Mouse (Mus musculus) skeletal muscle tissue, postnatal 0 days (tissue): ENCODE data around the gene Mettl13. TPM values are rescaled to one million over a fixed set of nuclear protein-coding genes. Genes with fewer than 3 reads are reported as not detected.

Experiments
- polyA plus RNA-seq: library from polyadenylated mRNA; unstranded; fragments of >200 nt; fragmentation: Nextera tagmentation; extraction: Ambion mirVana; gene quantifications from 2 replicates; pipeline ENCODE4 v1.2.1, GENCODE M21; 2015

Gene Mettl13
- 8.3 and 9.0 TPM in 2 replicates for polyA plus RNA-seq

DNA sequence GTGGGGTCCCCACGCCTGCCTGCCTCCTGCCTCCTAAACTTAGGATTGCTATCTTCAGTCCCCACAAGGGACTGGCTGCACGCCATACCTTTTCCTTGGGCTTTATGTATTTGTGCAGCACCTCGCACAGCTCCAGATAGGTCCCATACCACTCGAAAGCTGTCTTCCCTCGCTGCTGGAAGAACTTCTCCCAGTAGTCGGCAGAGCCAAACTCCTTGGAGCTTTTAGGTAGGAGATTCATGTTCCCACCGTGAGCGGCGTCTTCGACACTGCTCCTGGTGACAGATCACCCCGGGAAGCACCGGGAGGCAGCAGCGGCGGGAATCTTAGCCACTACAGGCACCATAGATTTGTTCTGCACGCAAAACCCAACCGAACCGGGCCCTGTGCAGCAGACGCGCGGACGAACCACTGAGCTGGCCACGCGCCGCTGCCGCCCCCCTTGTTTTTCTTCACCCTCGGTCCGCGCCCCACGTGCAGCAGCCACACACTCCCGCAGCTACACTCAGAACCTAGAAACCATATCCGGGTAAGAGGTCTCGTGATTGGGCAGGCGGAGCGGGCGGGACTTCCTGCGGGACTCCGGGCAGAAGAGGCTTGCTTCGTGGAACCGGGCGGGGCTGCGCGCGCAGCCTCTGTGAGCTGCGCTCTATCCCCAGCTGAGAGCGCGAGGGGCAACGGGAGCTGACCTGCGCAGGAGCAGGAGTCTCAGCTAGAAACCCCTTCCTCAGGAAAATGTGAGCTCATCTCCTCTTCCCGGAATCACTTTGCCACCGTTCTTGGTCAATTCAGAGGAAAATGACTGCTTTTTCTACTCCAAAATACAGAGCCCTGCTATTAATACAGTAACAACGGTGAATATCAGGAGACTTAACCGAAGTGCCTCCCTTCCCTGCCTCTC lies at the start of gene Mettl13:
TSS of gene Mettl13 (minus strand) at position 536 of the 901 bp plus-strand sequence.

DNA sequence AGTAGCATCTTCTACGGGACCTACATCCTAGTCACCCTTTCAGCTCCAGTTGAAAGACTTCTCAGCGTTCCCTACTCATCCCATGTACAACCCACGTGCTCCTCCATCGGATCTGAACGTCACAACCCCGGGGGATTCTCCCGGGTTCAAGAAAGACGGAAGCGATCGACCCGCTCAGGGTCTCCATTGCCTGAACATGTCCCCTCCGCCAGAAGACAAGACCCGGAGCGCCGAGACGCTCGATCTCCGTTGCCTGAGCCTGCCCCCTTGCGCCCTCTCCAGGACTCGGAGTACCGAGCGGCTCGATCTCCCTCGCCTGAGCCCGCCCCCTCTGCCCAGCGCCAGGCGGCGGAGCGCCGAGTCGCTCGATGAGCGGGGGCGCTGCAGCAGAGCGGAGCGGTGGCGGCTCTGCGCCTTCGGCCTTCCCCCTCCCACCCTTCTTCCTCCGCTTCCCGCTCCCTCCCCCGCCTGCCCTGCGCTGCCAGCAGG lies 22.0 kb upstream of the Mettl13 start, which contains the start of gene Vamp4:
TSS of gene Vamp4 (plus strand) at position 256 of the 489 bp plus-strand sequence.

Other genes starting within 250 kb of the Mettl13 start
- gene Dnm3, start 70.5 kb downstream of the Mettl13 start, polyA plus RNA-seq: 4.3 and 4.5 TPM in 2 replicates
- gene Vamp4, start 22.0 kb upstream of the Mettl13 start, polyA plus RNA-seq: 35.8 and 39.9 TPM in 2 replicates
- gene Myoc, start 90.6 kb upstream of the Mettl13 start, polyA plus RNA-seq: 0.94 and 1.1 TPM in 2 replicates
- not detected in 2 replicates for gene Myocos, start 109.7 kb upstream of the Mettl13 start, polyA plus RNA-seq
- 58.9 and 65.2 TPM in 2 replicates for gene Prrc2c, start 192.0 kb upstream of the Mettl13 start, polyA plus RNA-seq